8 mouse cellular contexts compared by ENCODE assay signal in genomic region chr5:24587200-24587577, GRCm38 (mm10). TPM values are rescaled to one million over a fixed set of nuclear protein-coding genes. Genes with fewer than 3 reads are reported as not detected.
DNase-seq lines count a peak whose midpoint lies in the region; ATAC-seq and TF ChIP-seq lines count a peak whose summit lies in the region.

No protein-coding gene starts in this region.

- H3K4me1 ChIP-seq in lung, embryonic 14.5 days (ENCODE audit: insufficient read depth), result peaks cover 8% of the 10 kb centered on the region; the same call in 1 of the 2 replicates
- peaks cover 12% of the 10 kb centered on the region; the same call in 1 of the 2 replicates for H3K4me1 ChIP-seq in forebrain, embryonic 11.5 days (replicated peaks; ENCODE audit: control insufficient read depth, insufficient read depth, low read length)
- peaks cover 35% of the 10 kb centered on the region for H3K4me1 ChIP-seq in limb, embryonic 15.5 days
- H3K4me1 ChIP-seq in stomach, embryonic 16.5 days (ENCODE audit: control insufficient read depth, insufficient read depth, low read length), result peaks cover 20% of the 10 kb centered on the region

- ATAC-seq in lung, embryonic 14.5 days (ENCODE audit: insufficient read depth), result 0 out of 2 replicates have a peak, but pooled peaks have one; percentile 15
- no peak for ATAC-seq in forebrain, embryonic 11.5 days (replicated peaks; ENCODE audit: low FRiP score)
- no peak for ATAC-seq in limb, embryonic 15.5 days (ENCODE audit: insufficient number of reproducible peaks, low FRiP score, low TSS enrichment, low read depth)
- no peak for ATAC-seq in stomach, embryonic 16.5 days (ENCODE audit: insufficient read depth, low FRiP score)

- DNase-seq in lung, embryonic 14.5 days, result no peak
- DNase-seq in lung, postnatal 14 days, result no peak
- peak; percentile 69 for DNase-seq in adipocyte (ENCODE audit: low spot score)
- no peak for DNase-seq in forebrain, embryonic 11.5 days (ENCODE audit: low spot score)
- no peak for DNase-seq in frontal cortex, postnatal 10 days (ENCODE audit: low spot score in 2 of 2)
- no peak for DNase-seq in left cerebral cortex, postnatal 10 days (ENCODE audit: extremely low spot score in 1 of 2, low spot score in 2 of 2)

- H3K27ac ChIP-seq in lung, embryonic 14.5 days (ENCODE audit: low read depth), result peak overlapping the region; percentile 54; the same call in 1 of the 2 replicates
- H3K27ac ChIP-seq in forebrain, embryonic 11.5 days (ENCODE audit: low read depth, low read length), result peak overlapping the region; percentile 59; the same call in 1 of the 2 replicates
- peak overlapping the region; percentile 82 for H3K27ac ChIP-seq in limb, embryonic 15.5 days
- H3K27ac ChIP-seq in stomach, embryonic 16.5 days (ENCODE audit: low read length), result peak overlapping the region; percentile 70; the same call in 1 of the 2 replicates

- H3K36me3 ChIP-seq in lung, embryonic 14.5 days (ENCODE audit: insufficient read depth), result peaks cover 25% of the 10 kb centered on the region
- no peaks in the 10 kb centered on the region; the same call in 1 of the 2 replicates for H3K36me3 ChIP-seq in forebrain, embryonic 11.5 days (ENCODE audit: control insufficient read depth, insufficient read depth, low read length)
- peaks cover 42% of the 10 kb centered on the region for H3K36me3 ChIP-seq in limb, embryonic 15.5 days
- 0 out of 2 replicates have a peak, but pooled peaks cover 2% of the 10 kb centered on the region for H3K36me3 ChIP-seq in stomach, embryonic 16.5 days (ENCODE audit: control insufficient read depth, insufficient read depth, low read length)

- H3K4me2 ChIP-seq in lung, embryonic 14.5 days, result peak overlapping the region; percentile 92
- H3K4me2 ChIP-seq in forebrain, embryonic 11.5 days (ENCODE audit: low read depth, low read length, severe bottlenecking), result peak overlapping the region; percentile 94
- H3K4me2 ChIP-seq in limb, embryonic 15.5 days, result peak overlapping the region; percentile 78
- peak overlapping the region; percentile 92 for H3K4me2 ChIP-seq in stomach, embryonic 16.5 days (ENCODE audit: low read depth, low read length)

- H3K4me3 ChIP-seq in lung, embryonic 14.5 days (ENCODE audit: low read depth, low read length), result peak overlapping the region; percentile 76
- H3K4me3 ChIP-seq in forebrain, embryonic 11.5 days (ENCODE audit: low read depth, low read length), result peak overlapping the region; percentile 75
- peak overlapping the region; percentile 86 for H3K4me3 ChIP-seq in limb, embryonic 15.5 days
- H3K4me3 ChIP-seq in stomach, embryonic 16.5 days (replicated peaks; ENCODE audit: low read length), result peak overlapping the region; percentile 90

- WGBS in lung, embryonic 14.5 days, result 11% methylated on average over 4 of the region's 4 CpGs
- 22% methylated on average over 4 of the region's 4 CpGs for WGBS in forebrain, embryonic 11.5 days
- WGBS in limb, embryonic 15.5 days, result 26% methylated on average over 4 of the region's 4 CpGs
- WGBS in stomach, embryonic 16.5 days, result 19% methylated on average over 4 of the region's 4 CpGs

- TF ChIP-seq CTCF in lung, embryonic 14.5 days (IDR thresholded peaks at IDR 0.05; ENCODE audit: low read depth), result no peak

- intact Hi-C loops in left cerebral cortex, postnatal 10 days (cut with DNase I), result no loop called here

- H3K27me3 ChIP-seq in lung, embryonic 14.5 days (ENCODE audit: insufficient read depth, low read length), result no peaks in the 10 kb centered on the region
- H3K27me3 ChIP-seq in forebrain, embryonic 11.5 days (ENCODE audit: control insufficient read depth, insufficient read depth, low read length), result no peaks in the 10 kb centered on the region
- H3K27me3 ChIP-seq in limb, embryonic 15.5 days, result no peaks in the 10 kb centered on the region
- H3K27me3 ChIP-seq in stomach, embryonic 16.5 days (ENCODE audit: control insufficient read depth, insufficient read depth, low read length), result no peaks in the 10 kb centered on the region

- H3K9me3 ChIP-seq in lung, embryonic 14.5 days (ENCODE audit: low read depth, low read length), result no peaks in the 10 kb centered on the region
- no peaks in the 10 kb centered on the region for H3K9me3 ChIP-seq in forebrain, embryonic 11.5 days (ENCODE audit: control insufficient read depth, low read length)
- no peaks in the 10 kb centered on the region for H3K9me3 ChIP-seq in limb, embryonic 15.5 days
- no peaks in the 10 kb centered on the region for H3K9me3 ChIP-seq in stomach, embryonic 16.5 days (replicated peaks; ENCODE audit: control insufficient read depth, low read length)

- peak overlapping the region; percentile 76 for H3K9ac ChIP-seq in lung, embryonic 14.5 days
- peak overlapping the region; percentile 71 for H3K9ac ChIP-seq in forebrain, embryonic 11.5 days (ENCODE audit: low read length)
- H3K9ac ChIP-seq in limb, embryonic 15.5 days, result peak overlapping the region; percentile 66
- H3K9ac ChIP-seq in stomach, embryonic 16.5 days (ENCODE audit: low read length), result peak overlapping the region; percentile 87

RNA-seq across cellular contexts. Expression of gene Chpf2, which starts 0.6 kb away (rescaled TPM):
- polyA plus RNA-seq in lung, embryonic 14.5 days (2014; fragmentation: Nextera tagmentation; extraction: Ambion mirVana), result 12.2 and 14.2 TPM in 2 replicates
- polyA plus RNA-seq in forebrain, embryonic 11.5 days (2014; fragmentation: Nextera tagmentation; extraction: Ambion mirVana), result 11.4 and 11.5 TPM in 2 replicates
- polyA plus RNA-seq in limb, embryonic 15.5 days (2015; fragmentation: Nextera tagmentation; extraction: Ambion mirVana), result 37.7 and 39.5 TPM in 2 replicates
- 21.8 and 23.9 TPM in 2 replicates for polyA plus RNA-seq in stomach, embryonic 16.5 days (2015; fragmentation: Nextera tagmentation; extraction: Ambion mirVana)
- total RNA-seq in left cerebral cortex, postnatal 10 days (2021), result 10 to 100 TPM; 55.9 to 59.7 TPM

RNA-seq across cellular contexts. Expression of gene Abcf2, which starts 9.9 kb away (rescaled TPM):
- polyA plus RNA-seq in lung, embryonic 14.5 days (2014; fragmentation: Nextera tagmentation; extraction: Ambion mirVana), result 119 and 120 TPM in 2 replicates
- 153 and 165 TPM in 2 replicates for polyA plus RNA-seq in forebrain, embryonic 11.5 days (2014; fragmentation: Nextera tagmentation; extraction: Ambion mirVana)
- polyA plus RNA-seq in limb, embryonic 15.5 days (2015; fragmentation: Nextera tagmentation; extraction: Ambion mirVana), result 97.2 and 98.2 TPM in 2 replicates
- 81.7 and 81.9 TPM in 2 replicates for polyA plus RNA-seq in stomach, embryonic 16.5 days (2015; fragmentation: Nextera tagmentation; extraction: Ambion mirVana)
- total RNA-seq in left cerebral cortex, postnatal 10 days (2021), result 10 to 100 TPM; 56.0 to 58.9 TPM

RNA-seq across cellular contexts. Expression of gene 4931409K22Rik, which starts 30.6 kb away (rescaled TPM):
- not detected in 2 replicates for polyA plus RNA-seq in lung, embryonic 14.5 days (2014; fragmentation: Nextera tagmentation; extraction: Ambion mirVana)
- polyA plus RNA-seq in forebrain, embryonic 11.5 days (2014; fragmentation: Nextera tagmentation; extraction: Ambion mirVana), result 0.20 TPM in 1 of 2 replicates, not detected in the other
- 0.14 and 0.26 TPM in 2 replicates for polyA plus RNA-seq in limb, embryonic 15.5 days (2015; fragmentation: Nextera tagmentation; extraction: Ambion mirVana)
- 0.13 TPM in 1 of 2 replicates, not detected in the other for polyA plus RNA-seq in stomach, embryonic 16.5 days (2015; fragmentation: Nextera tagmentation; extraction: Ambion mirVana)
- not detected for total RNA-seq in left cerebral cortex, postnatal 10 days (2021)

RNA-seq across cellular contexts. Expression of gene Smarcd3, which starts 37.0 kb away (rescaled TPM):
- 37.2 and 39.1 TPM in 2 replicates for polyA plus RNA-seq in lung, embryonic 14.5 days (2014; fragmentation: Nextera tagmentation; extraction: Ambion mirVana)
- polyA plus RNA-seq in forebrain, embryonic 11.5 days (2014; fragmentation: Nextera tagmentation; extraction: Ambion mirVana), result 76.0 and 93.8 TPM in 2 replicates
- 32.4 and 37.2 TPM in 2 replicates for polyA plus RNA-seq in limb, embryonic 15.5 days (2015; fragmentation: Nextera tagmentation; extraction: Ambion mirVana)
- 13.1 and 17.1 TPM in 2 replicates for polyA plus RNA-seq in stomach, embryonic 16.5 days (2015; fragmentation: Nextera tagmentation; extraction: Ambion mirVana)
- total RNA-seq in left cerebral cortex, postnatal 10 days (2021), result 100 to 1,000 TPM; 125 to 134 TPM

RNA-seq across cellular contexts. Expression of gene Asb10, which starts 46.4 kb away (rescaled TPM):
- polyA plus RNA-seq in lung, embryonic 14.5 days (2014; fragmentation: Nextera tagmentation; extraction: Ambion mirVana), result 0.29 and 0.42 TPM in 2 replicates
- polyA plus RNA-seq in forebrain, embryonic 11.5 days (2014; fragmentation: Nextera tagmentation; extraction: Ambion mirVana), result 0.11 TPM in 1 of 2 replicates, not detected in the other
- 0.99 and 1.8 TPM in 2 replicates for polyA plus RNA-seq in limb, embryonic 15.5 days (2015; fragmentation: Nextera tagmentation; extraction: Ambion mirVana)
- polyA plus RNA-seq in stomach, embryonic 16.5 days (2015; fragmentation: Nextera tagmentation; extraction: Ambion mirVana), result 0.24 and 0.58 TPM in 2 replicates
- under 1 TPM; 0.24 to 0.45 TPM for total RNA-seq in left cerebral cortex, postnatal 10 days (2021)
